Mouse (Mus musculus) heart, postnatal 14 days (tissue): ENCODE data around the gene Ntf3. TPM values are rescaled to one million over a fixed set of nuclear protein-coding genes. Genes with fewer than 3 reads are reported as not detected.
A peak's percentile ranks its signal among the peaks of the same experiment; 100 is the strongest.

Experiments used
- DNase-seq, 2 experiments: peaks; one replicate each; pipeline ENCODE4 v3.0.0; 2021 to 2022
- intact Hi-C: fragments of 180-260 bp; cut with DNase I; formaldehyde crosslinking; loops from one replicate; pipeline ENCODE4 v1.15.1; 2025
- long read RNA-seq, 2 experiments: library from polyadenylated mRNA; stranded (forward); transcript quantifications; one replicate each; pipeline ENCODE4 v2.0.0; 2021
- total RNA-seq, 2 experiments: library from RNA; stranded (reverse); gene quantifications; 2 replicates each; pipeline ENCODE4 v1.2.3; 2021

The Ntf3 gene
- 1 to 10 TPM; 3.5 TPM for total RNA-seq
- long read RNA-seq, experiment 1, transcript Ntf3-203 (2 exons, 1,343 nt) = major isoform, 5 of 7 reads
- long read RNA-seq, experiment 1, partial matches to known transcripts = 0 of 7 reads
- long read RNA-seq, experiment 1, other reads (novel, unspliced or antisense) = 1 of 7 reads
- long read RNA-seq, experiment 2, transcript Ntf3-203 (2 exons, 1,343 nt) = major isoform, 5 of 8 reads
- long read RNA-seq, experiment 2, partial matches to known transcripts = 0 of 8 reads
- long read RNA-seq, experiment 2, other reads (novel, unspliced or antisense) = 1 of 8 reads

DNA sequence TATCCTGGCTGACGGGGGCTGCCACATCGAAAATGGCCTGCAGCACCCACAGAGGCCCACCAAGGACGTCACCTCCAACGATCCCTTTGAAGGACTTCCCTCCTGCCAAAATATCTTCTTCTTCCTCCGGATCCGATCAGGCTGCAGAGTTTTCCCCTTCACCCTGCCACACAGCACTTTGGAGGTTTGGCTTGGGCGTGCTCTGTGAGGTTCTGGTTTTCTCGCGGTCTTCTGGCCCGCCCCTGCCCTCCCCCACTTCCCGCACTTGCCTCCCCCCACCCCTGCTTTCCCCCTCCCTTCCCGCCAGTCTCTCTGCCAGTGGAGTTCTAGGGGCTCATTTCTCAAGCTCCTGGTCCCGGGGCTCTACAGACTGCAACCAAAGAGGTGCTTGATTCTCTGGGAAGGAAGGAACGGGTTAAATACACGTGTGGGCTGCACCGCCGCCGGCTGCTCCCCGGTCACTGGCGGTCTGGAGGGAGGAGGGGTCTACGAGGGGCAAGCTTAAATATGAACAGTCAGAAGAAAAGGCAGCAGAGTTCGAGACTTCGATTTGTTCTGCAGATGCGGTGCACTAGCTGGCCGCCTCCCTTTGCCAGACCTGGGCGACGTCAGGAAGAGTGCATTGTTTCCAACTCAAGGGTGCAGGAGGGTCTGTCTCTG is at the start of gene Ntf3:
TSS of gene Ntf3 (minus strand) at position 363 of the 660 bp plus-strand sequence.
- peak; percentile 20 to 39 for DNase-seq
- intact Hi-C loops = loop anchor here (2.0 to 5.0 kb wide), 6 partner anchors 14 to 546 kb away; no protein-coding TSS in a partner anchor

DNA sequence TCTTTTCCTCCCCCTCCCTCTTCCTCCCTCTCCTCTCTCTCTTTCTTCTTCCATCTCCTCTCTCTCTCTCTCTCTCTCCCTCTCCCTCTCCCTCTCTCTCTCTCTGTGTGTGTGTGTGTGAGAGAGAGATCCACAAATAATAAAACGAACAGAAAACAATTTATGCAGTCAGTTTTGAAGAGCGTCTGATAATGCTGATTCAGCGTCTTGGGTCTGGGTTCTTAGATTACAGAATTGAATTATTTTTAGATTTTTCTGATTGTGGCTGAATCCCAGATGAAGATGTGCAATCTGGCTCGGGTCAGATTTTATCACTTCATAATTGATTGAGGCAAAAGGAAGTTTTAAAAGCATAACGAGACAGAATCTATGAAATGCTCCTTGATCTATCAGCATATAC is 46.6 kb upstream of the Ntf3 start:
- no peak for DNase-seq
- intact Hi-C loops = no loop called here

DNA sequence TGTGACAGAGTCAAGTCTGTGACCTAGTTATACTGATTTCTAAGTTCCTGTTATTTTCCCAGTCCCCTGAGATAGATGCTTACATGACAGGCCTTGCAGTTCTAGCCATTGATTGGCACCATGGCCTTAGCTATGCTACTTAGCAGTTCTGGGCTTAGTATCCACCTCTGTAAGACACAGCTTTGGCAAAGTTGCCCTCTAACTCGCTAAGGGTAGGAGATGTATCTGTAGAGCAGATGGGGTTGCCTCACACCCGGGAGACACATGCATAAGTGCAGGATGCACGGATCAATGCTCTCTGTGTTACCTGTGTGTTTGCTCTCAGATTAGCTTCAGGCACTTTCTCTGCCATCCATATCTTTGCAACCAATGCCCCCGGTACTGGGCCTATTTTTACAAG is 36.7 kb upstream of the Ntf3 start:
- intact Hi-C loops = no loop called here
- DNase-seq = no peak

DNA sequence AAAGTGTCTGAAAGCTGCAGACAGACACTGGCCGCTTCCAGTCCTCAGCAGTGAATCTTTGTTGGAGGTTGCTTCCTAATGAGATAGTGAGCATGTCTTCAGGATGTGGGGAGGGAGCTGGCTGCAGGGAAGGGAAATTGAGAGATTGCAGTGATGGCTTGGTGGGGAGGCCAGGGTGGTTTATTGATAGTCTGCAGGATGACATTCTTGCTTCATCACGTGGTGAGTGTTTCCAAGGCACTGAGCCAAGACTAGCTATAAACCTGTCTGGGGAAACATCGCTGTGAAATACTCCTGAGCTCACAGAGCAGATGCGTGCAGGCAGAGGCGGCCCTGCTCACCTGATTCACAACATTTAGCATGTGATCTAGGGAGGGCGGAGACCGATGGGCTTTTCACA is 36.2 kb upstream of the Ntf3 start:
- intact Hi-C loops = no loop called here
- no peak for DNase-seq

DNA sequence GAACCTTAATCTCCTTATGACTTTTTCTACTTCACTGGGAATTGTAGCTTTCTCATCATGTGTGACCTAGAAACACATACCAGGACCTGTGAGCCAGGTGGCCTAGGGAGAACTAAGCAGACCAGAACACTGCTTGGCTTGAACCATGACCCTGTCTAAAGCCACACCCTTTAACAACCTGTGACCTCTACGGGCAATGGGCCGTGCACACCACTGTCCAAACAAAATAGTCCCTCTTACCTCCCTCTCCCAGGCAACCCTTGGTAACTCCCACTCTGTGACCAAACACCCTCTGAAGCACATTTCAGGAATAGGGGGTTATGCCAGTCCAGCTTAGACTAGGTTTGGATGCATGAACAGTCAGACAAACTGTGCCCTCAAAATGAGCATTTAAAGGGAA is 35.0 kb upstream of the Ntf3 start:
- intact Hi-C loops = no loop called here
- no peak for DNase-seq

DNA sequence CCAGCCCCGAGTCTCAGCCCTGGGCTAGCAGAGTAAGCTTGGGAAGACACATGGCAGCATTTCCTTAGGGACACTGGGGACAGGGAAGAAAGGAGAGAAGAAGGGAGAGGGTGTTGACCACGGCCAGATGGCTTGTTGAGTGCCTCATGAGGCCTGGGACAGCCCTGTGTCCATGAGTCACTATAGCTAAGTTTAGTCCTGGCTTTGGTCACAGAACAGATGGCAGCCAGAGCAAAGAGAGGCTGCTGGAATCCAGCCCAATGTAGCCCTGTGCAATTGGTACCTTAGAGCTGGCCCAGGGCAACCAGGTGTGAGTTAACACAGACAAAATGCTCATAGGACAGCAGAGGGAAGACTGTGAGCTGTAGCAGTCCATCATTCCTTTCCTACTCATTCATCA is 33.2 kb upstream of the Ntf3 start:
- intact Hi-C loops = no loop called here
- DNase-seq = peak in 1 of 2 experiments; percentile 1

DNA sequence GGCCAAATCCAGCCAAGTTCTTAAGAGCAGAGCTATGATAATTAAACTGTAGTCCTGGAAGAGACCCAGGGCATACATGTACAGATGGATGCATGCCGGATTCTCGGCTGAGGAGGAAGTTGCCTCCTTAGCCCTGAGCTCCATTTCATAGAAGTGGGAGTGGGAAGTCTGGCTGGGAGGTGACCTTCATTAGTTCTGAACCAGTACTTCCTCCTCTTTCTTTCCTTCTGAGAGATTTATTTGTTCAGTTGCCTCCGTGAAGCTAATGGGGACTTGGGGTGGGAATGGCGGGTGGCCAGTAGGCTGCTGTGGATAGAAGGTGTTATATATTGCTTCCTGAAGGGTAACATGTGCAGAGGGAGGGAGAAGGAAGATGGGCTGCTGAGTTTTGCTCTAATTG is 28.1 kb upstream of the Ntf3 start:
- DNase-seq = no peak
- intact Hi-C loops = no loop called here

DNA sequence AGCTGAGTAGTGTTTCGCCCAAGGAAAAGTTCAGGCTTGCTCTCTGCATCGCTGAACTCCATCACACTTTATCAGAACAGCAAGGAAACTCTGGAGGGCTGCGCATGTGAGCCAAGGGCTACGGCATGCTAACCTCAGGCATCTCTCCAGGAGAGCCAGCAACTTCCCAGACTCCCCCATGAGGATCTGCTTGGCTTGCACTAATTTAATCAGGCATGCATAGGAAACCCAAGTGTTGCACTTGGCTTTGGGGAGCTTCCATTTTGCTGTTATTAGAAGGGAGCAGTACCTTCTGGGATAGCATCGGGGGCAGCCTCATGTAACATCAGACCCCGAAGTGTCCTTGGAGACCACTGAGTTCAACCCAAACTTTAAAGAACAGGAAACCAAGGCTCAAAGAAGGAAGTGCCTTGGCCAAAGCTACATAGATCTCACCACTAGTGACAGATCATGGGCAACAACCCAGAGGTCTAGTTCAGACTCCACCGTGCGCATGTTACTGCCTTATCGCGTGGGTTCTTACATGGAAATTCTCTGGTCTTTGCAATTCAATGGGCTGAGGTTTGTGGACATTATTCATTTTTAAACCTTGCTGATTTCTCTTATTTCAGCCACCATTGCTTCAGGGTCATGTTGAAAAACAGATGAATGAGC is 23.6 kb upstream of the Ntf3 start:
- intact Hi-C loops = no loop called here

DNA sequence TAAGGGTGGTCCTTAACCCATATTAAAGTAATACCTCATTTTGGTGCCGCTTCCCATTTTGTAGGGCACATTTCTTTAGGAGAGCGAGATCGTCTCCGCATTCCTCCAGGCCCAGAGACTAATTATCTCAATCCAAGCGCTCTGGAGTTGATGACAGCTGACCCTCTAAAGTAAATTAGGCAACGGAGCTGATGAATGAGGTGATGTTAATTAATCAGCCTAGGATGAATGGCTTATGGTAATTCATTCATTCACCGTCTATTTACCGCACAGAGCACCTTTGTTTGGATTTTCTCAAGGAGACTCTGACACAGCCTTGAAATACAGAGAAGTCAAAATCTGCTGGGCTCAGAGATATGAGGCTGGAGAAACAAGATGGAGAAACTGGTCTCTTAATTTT is 20.7 kb upstream of the Ntf3 start:
- DNase-seq = no peak
- intact Hi-C loops = no loop called here

More for the DNA sequence above, 23.6 kb upstream of the Ntf3 start:
- peak in 1 of 2 experiments; percentile 22 for DNase-seq

DNA sequence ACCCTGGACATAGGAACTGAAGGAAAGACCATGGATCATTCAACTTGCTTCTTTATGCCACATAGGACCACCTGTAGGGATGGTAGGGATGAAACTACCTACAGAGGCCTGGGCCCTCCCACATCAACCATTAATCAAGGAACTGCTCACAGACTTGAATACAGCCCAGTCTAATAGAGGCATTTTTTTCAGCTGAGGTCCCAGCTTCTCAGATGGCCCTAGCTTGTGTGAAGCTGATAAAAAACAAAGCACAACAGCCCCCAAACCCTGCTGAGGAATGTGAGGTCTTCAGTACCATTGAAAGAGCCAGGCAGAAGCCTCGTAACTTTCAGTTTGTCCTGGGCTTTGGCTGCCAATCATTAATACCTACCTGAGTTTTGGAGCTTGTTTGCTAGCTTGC is 19.4 kb upstream of the Ntf3 start:
- DNase-seq = no peak
- intact Hi-C loops = no loop called here

DNA sequence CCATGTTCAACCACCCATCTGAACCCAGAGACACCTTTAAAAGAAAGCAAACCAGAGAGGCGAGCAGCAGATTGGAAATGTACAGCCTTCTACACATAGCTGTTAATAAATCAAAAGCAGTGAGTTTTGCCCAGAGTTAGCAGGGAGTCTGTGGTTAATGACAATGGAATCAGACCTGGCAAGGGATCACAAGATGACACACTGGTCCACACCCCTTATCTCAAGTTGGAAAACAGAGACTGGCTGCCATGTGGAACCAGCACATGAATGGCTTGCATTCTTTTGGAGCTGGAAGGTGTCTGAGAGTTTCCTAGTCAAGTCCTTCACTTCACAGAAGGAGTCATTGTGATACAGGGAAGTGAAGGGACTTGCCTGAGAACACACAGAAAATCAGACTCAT is 5.4 kb upstream of the Ntf3 start:
- DNase-seq = no peak
- intact Hi-C loops = no loop called here

DNA sequence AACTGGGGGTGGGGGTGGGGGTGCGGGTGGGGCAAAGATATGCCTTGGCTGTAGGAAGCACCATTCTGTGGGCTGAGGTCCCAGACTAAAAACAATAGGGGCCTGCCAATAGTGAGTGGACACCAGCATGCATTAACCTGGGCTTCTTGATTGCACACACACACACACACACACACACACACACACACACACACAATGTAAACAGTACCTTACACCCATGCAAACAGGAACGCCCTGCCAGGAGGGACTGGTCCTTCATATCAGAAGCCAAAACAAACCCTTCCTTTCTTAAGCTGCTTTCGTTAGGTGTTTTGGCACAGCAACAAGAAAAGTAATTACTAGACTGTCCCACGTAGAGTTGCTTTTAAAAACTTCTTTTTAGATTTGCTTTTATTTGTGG is 4.1 kb upstream of the Ntf3 start:
- intact Hi-C loops = no loop called here
- DNase-seq = no peak

DNA sequence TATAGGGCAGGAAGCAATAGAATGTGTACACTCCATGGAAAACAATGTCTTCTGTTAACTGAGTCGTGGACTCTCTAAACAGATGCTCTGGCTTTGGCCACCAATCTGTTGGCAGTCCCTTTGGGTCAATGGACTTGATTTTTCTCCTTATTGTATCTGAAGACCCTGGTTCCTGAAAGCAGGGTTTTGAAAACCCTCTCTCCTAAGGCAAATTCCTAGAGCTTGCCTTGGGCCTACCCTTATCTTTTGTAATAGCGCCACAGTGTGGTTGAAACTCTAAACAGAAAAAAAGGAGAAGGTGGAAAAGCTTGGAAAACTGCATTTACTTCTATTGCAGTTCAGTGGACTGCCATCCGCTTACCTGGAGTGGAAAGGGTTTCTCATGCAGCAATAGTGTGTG is 1.0 kb upstream of the Ntf3 start:
- intact Hi-C loops = loop anchor here (2.0 to 5.0 kb wide), 7 partner anchors 15 to 547 kb away; no protein-coding TSS in a partner anchor
- peak in 1 of 2 experiments; percentile 69 for DNase-seq

DNA sequence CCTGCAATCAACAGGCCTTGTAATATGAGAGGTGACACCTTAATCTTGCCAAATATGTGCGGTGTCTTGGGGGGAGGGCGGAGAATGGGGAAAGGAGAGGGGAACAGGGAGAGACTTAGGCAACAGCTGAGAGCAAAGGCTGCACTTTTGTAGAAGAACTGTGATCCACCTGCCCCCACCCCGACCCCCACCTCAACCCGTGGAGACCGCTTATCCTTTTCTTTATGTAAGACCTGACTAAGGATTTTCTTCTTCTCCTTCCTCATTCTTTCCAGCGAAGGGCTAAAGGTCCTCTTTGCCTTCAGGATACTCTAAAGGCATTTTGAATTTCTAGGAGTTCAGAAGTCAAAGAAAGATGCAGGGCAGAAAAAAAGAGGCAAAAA is 489 bp upstream of the Ntf3 start:
- no peak for DNase-seq
- intact Hi-C loops = loop anchor here (2.0 to 5.0 kb wide), 6 partner anchors 14 to 546 kb away; no protein-coding TSS in a partner anchor

DNA sequence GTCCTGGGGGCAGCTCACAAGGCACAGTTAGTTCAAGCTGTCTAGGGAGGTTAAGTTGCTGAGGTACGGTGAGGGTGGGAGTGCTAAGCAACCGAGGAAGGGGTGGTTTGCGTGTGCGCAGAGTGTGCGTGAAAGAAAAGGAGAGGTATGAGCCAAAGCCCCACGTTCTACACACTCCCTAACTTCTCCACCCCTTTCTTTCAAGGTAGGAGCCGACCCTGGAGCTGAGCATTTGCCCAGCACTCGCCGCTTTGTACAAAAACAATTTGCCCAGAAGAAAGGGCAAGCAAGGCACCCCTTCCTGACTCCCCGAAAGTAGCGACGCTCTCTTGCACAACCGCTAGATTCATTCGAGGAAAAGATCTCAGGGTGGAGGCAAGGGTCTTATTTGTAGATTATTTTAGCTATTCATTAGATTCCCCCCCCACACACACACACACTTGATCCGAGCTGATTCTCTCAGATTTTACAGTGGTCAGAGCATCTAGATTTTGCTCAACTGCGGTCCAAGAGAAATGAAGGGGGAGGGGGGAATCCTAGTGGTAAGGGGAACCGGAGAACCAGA is 1.0 kb downstream of the Ntf3 start:
- intact Hi-C loops = loop anchor here (2.0 to 5.0 kb wide), 6 partner anchors 13 to 545 kb away; no protein-coding TSS in a partner anchor

DNA sequence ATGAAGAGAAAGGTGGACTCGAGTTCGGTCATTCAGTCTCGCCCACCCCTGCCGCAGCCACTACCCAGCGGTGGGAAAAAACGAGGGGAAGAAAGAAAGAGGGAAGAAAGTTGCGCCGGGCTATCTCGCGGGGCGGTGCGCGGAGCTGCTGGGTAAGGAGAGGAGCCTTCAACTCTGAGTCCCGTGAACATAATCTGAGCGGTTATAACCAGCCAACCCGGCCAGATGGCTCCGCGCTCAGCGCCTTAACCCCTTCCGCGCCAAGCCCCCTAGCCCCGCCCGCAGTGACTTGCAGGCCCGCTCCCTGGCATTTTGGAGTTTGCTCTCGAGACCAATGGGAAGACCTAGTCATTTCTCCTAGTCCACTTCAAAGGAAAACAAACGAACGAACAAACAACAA is 1.9 kb downstream of the Ntf3 start:
- DNase-seq = peak; percentile 50 to 60
- intact Hi-C loops = loop anchor here (5.0 kb wide), 2 partner anchors 157 to 243 kb away; no protein-coding TSS in a partner anchor

More for the DNA sequence above, 1.0 kb downstream of the Ntf3 start:
- no peak for DNase-seq

DNA sequence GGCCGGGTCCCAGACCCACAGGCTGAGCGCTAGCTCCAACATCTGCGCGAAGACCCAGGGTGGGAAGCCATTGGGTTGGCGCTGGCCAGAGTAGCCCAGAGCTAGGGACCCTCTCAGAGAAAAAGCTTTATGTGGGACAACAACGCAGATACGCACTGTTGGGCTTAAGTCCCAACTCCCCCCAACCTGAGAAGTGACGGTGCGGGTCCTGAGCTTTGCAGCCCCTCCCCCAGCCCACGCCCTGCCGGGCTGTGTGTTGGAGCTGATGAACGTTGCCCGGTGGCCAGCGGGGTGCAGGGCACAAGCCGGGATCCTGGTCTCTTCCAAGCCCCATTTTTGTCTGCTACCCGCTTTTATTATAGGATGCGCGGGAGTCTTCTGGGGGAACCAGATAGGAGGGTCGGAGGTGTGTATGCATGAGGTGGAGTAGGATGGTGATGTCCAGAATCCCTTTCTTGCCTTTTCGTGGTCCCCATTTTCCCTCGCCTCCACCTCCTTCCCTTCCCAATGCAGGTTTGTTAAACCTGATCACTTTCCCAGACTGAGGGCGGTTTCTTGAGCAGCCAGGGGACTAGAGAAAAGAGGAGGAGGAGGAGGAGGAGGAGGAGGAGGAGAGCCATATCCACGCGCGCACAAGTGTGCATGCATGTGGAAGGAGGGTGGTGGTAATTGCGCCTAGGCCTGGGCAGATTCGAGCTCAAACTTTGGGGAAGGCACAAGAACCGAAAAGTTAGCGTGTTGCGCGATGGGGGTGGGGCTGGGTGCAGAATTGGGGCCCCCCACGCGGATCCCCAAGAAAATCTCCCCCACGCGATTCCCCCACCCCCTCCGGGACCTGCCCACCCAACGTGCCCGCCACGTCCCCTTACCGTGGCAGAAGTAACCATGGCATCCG is 2.6 kb downstream of the Ntf3 start:
- intact Hi-C loops = no loop called here
- peak in 1 of 2 experiments; percentile 19 for DNase-seq

DNA sequence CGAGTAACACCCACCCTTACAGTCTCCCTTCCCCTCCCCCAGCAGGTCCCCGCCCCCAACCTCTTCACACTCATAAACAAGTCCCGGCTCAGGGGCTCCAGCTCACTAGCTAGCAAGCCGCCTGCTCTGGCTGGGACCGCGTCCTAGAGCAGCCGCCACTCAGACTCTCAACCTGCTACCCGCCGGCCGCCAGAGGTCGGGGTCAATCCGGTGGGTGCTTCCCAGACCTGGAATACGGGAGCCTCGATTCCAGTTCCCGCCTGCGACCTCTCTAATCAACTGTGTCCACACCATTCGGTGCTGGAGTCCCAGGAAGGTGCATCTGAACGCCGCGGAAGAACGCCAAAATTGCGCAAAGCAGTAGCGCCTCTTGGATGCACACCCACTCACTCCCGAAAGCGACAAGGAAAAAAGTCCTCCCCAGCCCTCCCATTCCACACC is 3.5 kb downstream of the Ntf3 start:
- intact Hi-C loops = no loop called here
- peak; percentile 60 to 64 for DNase-seq

DNA sequence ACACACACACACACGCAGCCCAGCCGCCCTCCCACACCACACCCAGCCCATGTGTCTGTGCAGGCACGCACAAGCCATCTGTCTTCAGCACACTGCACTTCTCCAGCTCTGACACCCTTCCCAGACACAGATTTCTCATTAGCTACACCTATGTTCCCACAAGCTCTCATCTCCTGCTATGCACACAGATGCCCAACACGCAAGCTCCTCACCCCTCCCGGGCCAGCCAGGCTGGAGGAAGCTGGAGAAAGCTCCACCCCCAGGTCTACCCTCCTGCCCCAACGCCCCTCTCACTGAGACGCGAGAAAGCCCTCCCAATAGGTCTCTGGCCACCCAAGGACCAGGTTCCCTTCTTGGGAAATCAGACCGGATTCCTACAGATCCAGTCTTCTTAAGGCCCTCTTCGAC is 4.4 kb downstream of the Ntf3 start:
- peak; percentile 18 to 32 for DNase-seq

More for the DNA sequence above, 4.4 kb downstream of the Ntf3 start:
- intact Hi-C loops = no loop called here
